Mouse (Mus musculus) heart, embryonic 11.5 days (tissue): ENCODE data around the gene Gigyf1. TPM values are rescaled to one million over a fixed set of nuclear protein-coding genes. Genes with fewer than 3 reads are reported as not detected.

ENCODE experiments used
- ATAC-seq: fragments of 200-750 bp; cut with Nextera tagmentation; replicated peaks from 2 replicates; pipeline ENCODE4 v1.8.0; 2017; ENCODE audit warnings: moderate library complexity; ENCODE audit not compliant: insufficient number of reproducible peaks, low FRiP score, low TSS enrichment
- H3K27ac ChIP-seq: fragments of 300-500 bp; sonication (generic); 2 replicates; pipeline ENCODE4 v1.5.1; 2014; ENCODE audit warnings: mild to moderate bottlenecking, low read depth, low read length
- H3K27me3 ChIP-seq: fragments of 300-500 bp; sonication (generic); 2 replicates; pipeline ENCODE4 v1.6.1; 2014; ENCODE audit warnings: mild to moderate bottlenecking, low read length, mixed read lengths; ENCODE audit not compliant: control insufficient read depth, insufficient read depth
- H3K36me3 ChIP-seq: fragments of 300-500 bp; sonication (generic); 2 replicates; pipeline ENCODE4 v1.6.1; 2014; ENCODE audit warnings: mild to moderate bottlenecking, low read length, moderate library complexity, mixed read lengths; ENCODE audit not compliant: control insufficient read depth, insufficient read depth
- H3K4me1 ChIP-seq: fragments of 300-500 bp; sonication (generic); 2 replicates; pipeline ENCODE4 v1.6.1; 2014; ENCODE audit warnings: low read length; ENCODE audit not compliant: control insufficient read depth, insufficient read depth
- H3K4me2 ChIP-seq: fragments of 300-500 bp; sonication (generic); 2 replicates; pipeline ENCODE4 v1.6.1; 2014; ENCODE audit warnings: mild to moderate bottlenecking, moderate library complexity
- H3K4me3 ChIP-seq: fragments of 300-500 bp; sonication (generic); 2 replicates; pipeline ENCODE4 v1.5.1; 2014; ENCODE audit warnings: low read depth, low read length
- H3K9ac ChIP-seq: fragments of 300-500 bp; sonication (generic); 2 replicates; pipeline ENCODE4 v1.6.1; 2014; ENCODE audit warnings: mild to moderate bottlenecking, low read depth, low read length, moderate library complexity
- H3K9me3 ChIP-seq: fragments of 300-500 bp; sonication (generic); replicated peaks from 2 replicates; pipeline ENCODE4 v1.6.1; 2016; ENCODE audit warnings: low read length; ENCODE audit not compliant: control insufficient read depth
- WGBS: fragments of 180-500 bp; shearing (Covaris S2); extraction: QIAGEN DNeasy Blood & Tissue Kit; methylation state at CpG from one replicate; pipeline ENCODE4 v1.1.7; 2014; ENCODE audit not compliant: insufficient replicate concordance; 5-methylcytosine and 5-hydroxymethylcytosine counted together
- microRNA-seq: library from miRNA; unstranded; fragments of <30 nt; microRNA quantifications from one replicate; pipeline ENCODE4, GENCODE M21; 2016; ENCODE audit warnings: borderline number of aligned reads
- polyA plus RNA-seq: library from polyadenylated mRNA; unstranded; fragments of >200 nt; fragmentation: Nextera tagmentation; extraction: Ambion mirVana; gene quantifications from 2 replicates; pipeline ENCODE4 v1.2.1, GENCODE M21; 2014

The Gigyf1 gene
- polyA plus RNA-seq, 1 experiment from 2014 or later = 9.5 TPM

DNA sequence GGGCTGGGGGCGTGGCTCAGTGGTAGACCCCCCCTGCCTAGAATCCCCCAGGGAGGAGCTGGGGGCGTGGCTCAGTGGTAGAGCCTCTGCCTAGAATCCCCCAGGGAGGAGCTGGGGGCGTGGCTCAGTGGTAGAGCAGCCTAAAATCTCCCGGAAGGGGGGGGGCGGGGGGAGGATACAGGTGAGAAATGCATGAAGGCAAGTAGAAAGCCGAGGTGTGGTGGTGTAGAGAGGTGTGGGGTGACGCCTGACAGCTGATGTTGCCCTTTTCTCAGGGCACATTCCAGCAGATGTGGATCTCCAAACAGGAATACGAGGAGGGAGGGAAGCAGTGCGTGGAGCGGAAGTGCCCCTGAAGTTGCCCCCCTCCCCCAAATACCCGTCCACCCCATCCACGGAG lies 50.7 kb downstream of the Gigyf1 start:
- Histone ChIP-seq H3K27ac (no peak overlapping the region), H3K4me3 (no peak overlapping the region), H3K27me3 (0 out of 2 replicates have a peak, but pooled peaks cover under 1% of the 10 kb centered on the region), H3K4me1 (no peaks in the 10 kb centered on the region), H3K4me2 (peak overlapping the region; percentile 31), H3K36me3 (no peaks in the 10 kb centered on the region), H3K9me3 (no peaks in the 10 kb centered on the region), H3K9ac (no peak overlapping the region)
- WGBS = 58% methylated on average over 12 of the region's 12 CpGs
- no peak for ATAC-seq

DNA sequence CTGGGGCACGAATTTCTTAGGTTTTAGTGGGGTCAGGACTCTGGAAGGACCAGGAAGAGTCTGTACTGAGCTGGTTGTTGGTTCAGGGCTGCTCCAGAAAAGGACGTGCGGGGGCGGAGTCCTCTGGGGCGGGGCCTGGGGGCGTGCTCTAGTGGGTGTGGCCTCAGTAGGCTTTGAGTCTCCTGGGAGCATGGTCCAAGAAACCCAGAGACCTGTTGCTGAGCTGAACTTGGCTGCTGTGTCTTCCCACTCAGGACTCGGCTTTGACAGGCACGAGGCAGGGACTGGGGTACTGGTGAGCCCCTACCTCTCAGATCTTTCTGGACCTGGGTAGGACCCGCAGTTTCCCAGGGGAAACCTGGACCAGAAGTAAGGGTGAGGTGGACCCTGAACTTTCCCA lies 51.3 kb downstream of the Gigyf1 start, which contains the start of gene Tfr2:
TSS of gene Tfr2 (plus strand) at position 176 of the 400 bp plus-strand sequence.
- Histone ChIP-seq H3K9ac (no peak within 1 kb of the TSS), H3K4me2 (peak within 1 kb of the TSS; percentile 31), H3K36me3 (no peaks in the 10 kb centered on the region), H3K4me1 (peaks cover 3% of the 10 kb centered on the region; the same call in 1 of the 2 replicates), H3K27ac (no peak within 1 kb of the TSS; the same call in 1 of the 2 replicates), H3K9me3 (no peaks in the 10 kb centered on the region), H3K27me3 (0 out of 2 replicates have a peak, but pooled peaks cover 2% of the 10 kb centered on the region), H3K4me3 (peak within 1 kb of the TSS; percentile 21)
- 20% methylated on average over 9 of the region's 9 CpGs for WGBS
- peak; percentile 70 for ATAC-seq

DNA sequence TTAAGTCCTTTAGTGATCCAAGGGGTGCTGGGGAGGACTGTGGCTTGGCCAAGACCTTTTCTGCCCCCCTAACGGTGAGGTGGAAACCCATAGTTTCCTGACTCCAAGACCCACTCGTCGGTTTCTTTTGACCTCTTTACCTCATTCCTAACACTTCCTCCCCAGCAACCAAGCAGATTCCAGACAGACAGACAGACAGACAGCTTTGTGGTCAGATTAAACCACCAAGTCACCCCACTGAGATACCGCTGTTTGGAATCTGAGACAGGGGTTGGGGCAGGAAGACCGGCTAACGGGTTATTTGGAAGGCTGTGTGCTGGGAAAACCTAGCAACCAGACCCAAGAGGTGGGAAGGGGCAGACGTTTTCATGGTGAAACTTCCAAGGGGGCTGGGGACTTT lies 51.8 kb downstream of the Gigyf1 start:
- no peaks in the 10 kb centered on the region for H3K36me3 ChIP-seq
- WGBS = 47% methylated on average over 7 of the region's 7 CpGs
- peak overlapping the region; percentile 21; the same call in 1 of the 2 replicates for H3K4me3 ChIP-seq
- no peaks in the 10 kb centered on the region for H3K9me3 ChIP-seq
- ATAC-seq = no peak
- peaks cover 3% of the 10 kb centered on the region; the same call in 1 of the 2 replicates for H3K4me1 ChIP-seq
- 0 out of 2 replicates have a peak, but pooled peaks cover 2% of the 10 kb centered on the region for H3K27me3 ChIP-seq
- H3K4me2 ChIP-seq = peak overlapping the region; percentile 31
- no peak overlapping the region; the same call in 1 of the 2 replicates for H3K27ac ChIP-seq
- H3K9ac ChIP-seq = no peak overlapping the region

DNA sequence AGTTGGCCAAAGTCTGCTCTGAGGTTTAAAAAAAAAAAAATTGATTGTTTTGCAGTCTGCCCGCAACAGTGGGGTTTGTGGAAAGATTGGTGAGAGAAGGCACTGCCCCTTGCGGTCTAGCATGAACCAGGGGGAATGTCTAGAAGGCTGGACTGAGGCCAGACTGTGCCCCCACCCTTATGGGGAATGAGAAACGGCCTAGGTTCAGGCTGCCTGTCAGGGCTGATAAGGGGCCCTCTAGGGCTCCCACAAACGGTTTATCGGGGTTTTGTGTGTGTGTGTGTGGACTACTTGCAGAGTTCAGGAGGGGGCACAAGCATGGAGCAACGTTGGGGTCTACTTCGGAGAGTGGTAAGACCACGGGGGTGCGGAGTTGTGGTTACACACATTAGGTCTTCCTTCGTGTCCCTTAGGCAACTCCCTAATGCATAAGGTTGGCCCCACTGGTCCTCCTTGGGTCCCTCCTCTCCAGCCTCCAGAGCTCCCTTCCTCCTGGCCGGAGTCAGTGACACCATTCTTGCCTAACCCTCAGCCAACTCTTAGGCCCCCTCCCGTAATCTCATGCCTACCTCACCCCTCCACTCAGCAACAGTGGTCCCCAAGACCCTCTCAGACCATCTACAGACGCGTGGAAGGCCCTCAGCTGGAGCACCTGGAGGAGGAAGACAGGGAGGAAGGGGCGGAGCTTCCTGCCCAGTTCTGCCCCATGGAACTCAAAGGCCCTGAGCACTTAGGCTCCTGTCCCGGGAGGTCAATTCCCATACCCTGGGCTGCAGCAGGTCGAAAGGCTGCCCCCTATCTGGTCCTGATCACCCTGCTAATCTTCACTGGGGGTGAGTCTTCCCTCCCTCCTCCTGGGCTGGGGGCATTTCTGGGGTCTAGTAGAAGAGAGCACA lies 52.6 kb downstream of the Gigyf1 start:
- Histone ChIP-seq H3K9me3 (no peaks in the 10 kb centered on the region), H3K27me3 (0 out of 2 replicates have a peak, but pooled peaks cover 2% of the 10 kb centered on the region), H3K4me1 (peaks cover 3% of the 10 kb centered on the region; the same call in 1 of the 2 replicates), H3K27ac (peak overlapping the region; percentile 10; the same call in 1 of the 2 replicates), H3K36me3 (no peaks in the 10 kb centered on the region), H3K9ac (no peak overlapping the region), H3K4me2 (peak overlapping the region; percentile 49), H3K4me3 (peak overlapping the region; percentile 2; the same call in 1 of the 2 replicates)
- peak; percentile 80 for ATAC-seq
- WGBS = 61% methylated on average over 17 of the region's 17 CpGs

DNA sequence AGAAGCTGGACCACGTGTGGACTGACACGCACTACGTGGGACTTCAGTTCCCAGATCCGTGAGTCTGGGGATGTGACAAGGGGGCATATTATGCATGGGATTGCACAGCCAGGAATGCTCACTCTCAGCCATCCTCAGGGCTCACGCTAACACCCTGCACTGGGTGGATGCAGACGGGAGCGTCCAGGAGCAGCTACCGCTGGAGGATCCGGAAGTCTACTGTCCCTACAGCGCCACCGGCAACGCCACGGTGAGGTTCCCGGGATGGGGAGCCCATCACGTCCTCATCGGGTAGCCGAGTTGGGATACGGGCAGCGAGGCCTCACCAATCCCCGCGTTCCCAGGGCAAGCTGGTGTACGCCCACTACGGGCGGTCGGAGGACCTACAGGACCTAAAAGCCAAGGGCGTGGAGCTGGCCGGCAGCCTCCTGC lies 56.1 kb downstream of the Gigyf1 start:
- peak overlapping the region; percentile 26 for H3K4me3 ChIP-seq
- H3K36me3 ChIP-seq = no peaks in the 10 kb centered on the region
- 6% methylated on average over 27 of the region's 27 CpGs for WGBS
- peaks cover 3% of the 10 kb centered on the region; the same call in 1 of the 2 replicates for H3K4me1 ChIP-seq
- 0 out of 2 replicates have a peak, but pooled peaks cover 2% of the 10 kb centered on the region for H3K27me3 ChIP-seq
- peak overlapping the region; percentile 55 for H3K4me2 ChIP-seq
- no peaks in the 10 kb centered on the region for H3K9me3 ChIP-seq
- no peak for ATAC-seq
- H3K27ac ChIP-seq = no peak overlapping the region
- H3K9ac ChIP-seq = peak overlapping the region; percentile 4; the same call in 1 of the 2 replicates

Small RNA genes lying within 50 kb of the gene (microRNA-seq; reads per million reads assigned to microRNA genes)
- gene Mir6418 = 1.0 reads per million, percentile 13 among the genes with 10 or more reads in this experiment

Other genes with a start within 250 kb of the Gigyf1 start
- gene Ache, start 231.0 kb upstream of the Gigyf1 start, polyA plus RNA-seq = 20.3 and 22.2 TPM in 2 replicates
- gene Ufsp1, start 223.9 kb upstream of the Gigyf1 start, polyA plus RNA-seq = 9.1 and 10.3 TPM in 2 replicates
- gene Srrt, start 210.9 kb upstream of the Gigyf1 start, polyA plus RNA-seq = 92.0 and 96.9 TPM in 2 replicates
- gene Trip6, start 204.1 kb upstream of the Gigyf1 start, polyA plus RNA-seq = 36.7 and 41.1 TPM in 2 replicates
- 5.1 and 5.6 TPM in 2 replicates for gene Slc12a9, start 185.0 kb upstream of the Gigyf1 start, polyA plus RNA-seq
- 27.3 and 35.6 TPM in 2 replicates for gene Ephb4, start 168.4 kb upstream of the Gigyf1 start, polyA plus RNA-seq
- 0.03 and 0.11 TPM in 2 replicates for gene Zan, start 41.5 kb upstream of the Gigyf1 start, polyA plus RNA-seq
- 46.5 and 50.0 TPM in 2 replicates for gene Pop7, start 16.0 kb upstream of the Gigyf1 start, polyA plus RNA-seq
- not detected in 2 replicates for gene Epo, start 14.7 kb downstream of the Gigyf1 start, polyA plus RNA-seq
- gene Gnb2, start 15.0 kb downstream of the Gigyf1 start, polyA plus RNA-seq = 307 and 318 TPM in 2 replicates
- 0.65 and 1.0 TPM in 2 replicates for gene Actl6b, start 35.0 kb downstream of the Gigyf1 start, polyA plus RNA-seq
- 2.3 and 3.5 TPM in 2 replicates for gene Tfr2, start 51.3 kb downstream of the Gigyf1 start, polyA plus RNA-seq
- 13.9 and 16.0 TPM in 2 replicates for gene Mospd3, start 82.5 kb downstream of the Gigyf1 start, polyA plus RNA-seq
- gene Pcolce, start 95.2 kb downstream of the Gigyf1 start, polyA plus RNA-seq = 120 and 134 TPM in 2 replicates
- not detected in 2 replicates for gene Fbxo24, start 110.5 kb downstream of the Gigyf1 start, polyA plus RNA-seq
- 26.0 and 28.0 TPM in 2 replicates for gene Lrch4, start 110.6 kb downstream of the Gigyf1 start, polyA plus RNA-seq
- gene Gm20605, start 110.6 kb downstream of the Gigyf1 start, polyA plus RNA-seq = 5.9 and 6.5 TPM in 2 replicates
- gene Sap25, start 122.8 kb downstream of the Gigyf1 start, polyA plus RNA-seq = 3.9 and 5.6 TPM in 2 replicates
- 0.23 TPM in 2 replicates for gene Irs3, start 127.2 kb downstream of the Gigyf1 start, polyA plus RNA-seq
- gene Agfg2, start 166.2 kb downstream of the Gigyf1 start, polyA plus RNA-seq = 19.9 TPM in 2 replicates
- gene Nyap1, start 223.1 kb downstream of the Gigyf1 start, polyA plus RNA-seq = 0.47 and 1.0 TPM in 2 replicates
- gene Tsc22d4, start 227.2 kb downstream of the Gigyf1 start, polyA plus RNA-seq = 139 and 147 TPM in 2 replicates